In genomic region chr9:102511423-102511822, GRCm38 (mm10) we compare ENCODE assay signal across 9 mouse cellular contexts. TPM values are rescaled to one million over a fixed set of nuclear protein-coding genes. Genes with fewer than 3 reads are reported as not detected.
A peak's percentile ranks its signal among the peaks of the same experiment; 100 is the strongest.
DNase-seq lines count a peak whose midpoint lies in the region; ATAC-seq lines count a peak whose summit lies in the region.
"Had no signal": no experiment of that assay in that cellular context is flagged by ENCODE, and none has a peak within 500 bp of the region (broad histone marks: within the 10 kb centered on the region; RNA-seq: fewer than 3 reads in every experiment).

No protein-coding gene starts in this region.

- no peak overlapping the region for H3K4me3 ChIP-seq in kidney, embryonic 14.5 days (ENCODE audit: low read length)
- no peak overlapping the region for H3K4me3 ChIP-seq in embryonic facial prominence, embryonic 13.5 days

- H3K27ac ChIP-seq in kidney, embryonic 14.5 days (ENCODE audit: low read depth, low read length), result no peak overlapping the region
- H3K27ac ChIP-seq in embryonic facial prominence, embryonic 13.5 days, result no peak overlapping the region

- H3K27me3 ChIP-seq in kidney, embryonic 14.5 days (ENCODE audit: control insufficient read depth, insufficient read depth, low read length), result peaks cover 13% of the 10 kb centered on the region
- H3K27me3 ChIP-seq in embryonic facial prominence, embryonic 13.5 days, result peaks cover 21% of the 10 kb centered on the region

- H3K4me2 ChIP-seq in kidney, embryonic 14.5 days (replicated peaks; ENCODE audit: low read depth, low read length), result no peak overlapping the region
- H3K4me2 ChIP-seq in embryonic facial prominence, embryonic 13.5 days, result no peak overlapping the region

- ATAC-seq in kidney, embryonic 14.5 days (ENCODE audit: low FRiP score, low TSS enrichment), result peak; percentile 84
- peak; percentile 39; the same call in 1 of the 2 replicates for ATAC-seq in embryonic facial prominence, embryonic 13.5 days (ENCODE audit: insufficient number of reproducible peaks, insufficient read depth, low FRiP score, low TSS enrichment, low read depth)
- ATAC-seq in inflammation-experienced regulatory T-cells, adult 6 months, result no peak

- H3K9me3 ChIP-seq in kidney, embryonic 14.5 days (ENCODE audit: control insufficient read depth, low read length), result no peaks in the 10 kb centered on the region
- no peaks in the 10 kb centered on the region for H3K9me3 ChIP-seq in embryonic facial prominence, embryonic 13.5 days

- no peak for DNase-seq in kidney, postnatal 36 days
- DNase-seq in adrenal gland, postnatal 10 days, result peak; percentile 24
- peak; percentile 64 to 80 for DNase-seq in heart, postnatal 14 days
- DNase-seq in liver, result no peak
- no peak for DNase-seq in layer of hippocampus, adult 8-10 months (ENCODE audit: low spot score in 2 of 2)

- 42% methylated on average over 8 of the region's 8 CpGs for WGBS in kidney, embryonic 14.5 days
- 38% methylated on average over 8 of the region's 8 CpGs for WGBS in embryonic facial prominence, embryonic 13.5 days

- 0 out of 2 replicates have a peak, but pooled peaks cover under 1% of the 10 kb centered on the region for H3K4me1 ChIP-seq in kidney, embryonic 14.5 days (ENCODE audit: control insufficient read depth, insufficient read depth, low read length)
- peaks cover 1% of the 10 kb centered on the region; the same call in 1 of the 2 replicates for H3K4me1 ChIP-seq in embryonic facial prominence, embryonic 13.5 days

- H3K36me3 ChIP-seq in kidney, embryonic 14.5 days (ENCODE audit: control insufficient read depth, insufficient read depth, low read length), result no peaks in the 10 kb centered on the region
- H3K36me3 ChIP-seq in embryonic facial prominence, embryonic 13.5 days, result no peaks in the 10 kb centered on the region
- H3K36me3 ChIP-seq: G1E had no signal

- no peak overlapping the region for H3K9ac ChIP-seq in kidney, embryonic 14.5 days (ENCODE audit: low read depth, low read length)
- H3K9ac ChIP-seq in embryonic facial prominence, embryonic 13.5 days, result no peak overlapping the region

- intact Hi-C loops in heart, postnatal 14 days (cut with DNase I), result loop anchor here (5.0 kb wide), 1 partner anchor 109 kb away; no protein-coding TSS in a partner anchor

RNA-seq across cellular contexts. Expression of gene Ky, which starts 5.9 kb away (rescaled TPM):
- polyA plus RNA-seq in kidney, embryonic 14.5 days (2014; fragmentation: Nextera tagmentation; extraction: Ambion mirVana), result 0.03 TPM in 1 of 2 replicates, not detected in the other
- total RNA-seq in adrenal gland, postnatal 10 days (2021), result 1 to 10 TPM; 1.3 to 6.9 TPM
- 0.13 and 0.19 TPM in 2 replicates for polyA plus RNA-seq in embryonic facial prominence, embryonic 13.5 days (2015; fragmentation: Nextera tagmentation; extraction: Ambion mirVana)
- total RNA-seq in heart, postnatal 14 days (2021), result 10 to 100 TPM; 29.2 to 32.2 TPM
- total RNA-seq in layer of hippocampus, adult 8-10 months (2022), result 1 to 10 TPM; 1.8 to 3.4 (median 2.7) TPM
- polyA plus RNA-seq in inflammation-experienced regulatory T-cells, adult 6 months (2017; shearing (Covaris generic)), result under 1 TPM in 2 of 3 experiments, not detected in 1; 0.11 to 0.12 TPM
- polyA plus RNA-seq: G1E had no signal

Comparison
In these comparisons a context has a peak if more than half of its experiments do, and no peak if none do; other contexts are left out.
1. DNase-seq: peak in adrenal gland, postnatal 10 days (single experiment) and heart, postnatal 14 days (2 of 2); none in kidney, postnatal 36 days (0 of 2), liver (single experiment) and layer of hippocampus, adult 8-10 months (0 of 2).